Mouse (Mus musculus): Measurements from ENCODE around the gene Serinc2. TPM values are rescaled to one million over a fixed set of nuclear protein-coding genes. Genes with fewer than 3 reads are reported as not detected.
A peak's percentile ranks its signal among the peaks of the same experiment; 100 is the strongest.

Gene Serinc2
- total and polyA plus RNA-seq, 2 experiments from 2014 or later, result 17.8 to 18.7 TPM

- Histone ChIP-seq H3K4me3 (ENCODE audit: low read length) (peak overlapping the region; percentile 58), H3K9ac (replicated peaks; ENCODE audit: low read length) (peak overlapping the region; percentile 76), H3K36me3 (ENCODE audit: insufficient read depth, low read length) (no peaks in the 10 kb centered on the region), H3K27ac (peak overlapping the region; percentile 89), H3K9me3 (ENCODE audit: low read length) (no peaks in the 10 kb centered on the region), H3K4me1 (ENCODE audit: insufficient read depth, low read length) (peaks cover 6% of the 10 kb centered on the region; the same call in 1 of the 2 replicates), H3K27me3 (ENCODE audit: insufficient read depth, low read length) (no peaks in the 10 kb centered on the region), H3K4me2 (ENCODE audit: low read depth, low read length) (peak overlapping the region; percentile 84)
- DNase-seq (ENCODE audit: low spot score), result peak; percentile 71
- no peak for TF ChIP-seq CTCF (IDR thresholded peaks at IDR 0.05; ENCODE audit: low read depth)
- peak; percentile 76 for ATAC-seq
- WGBS, result under 1% methylated on average over 28 of the region's 29 CpGs
Measured at GRCm38 (mm10) chr4:130274346-130275015, 4.5 kb downstream of the Serinc2 start.

DNA sequence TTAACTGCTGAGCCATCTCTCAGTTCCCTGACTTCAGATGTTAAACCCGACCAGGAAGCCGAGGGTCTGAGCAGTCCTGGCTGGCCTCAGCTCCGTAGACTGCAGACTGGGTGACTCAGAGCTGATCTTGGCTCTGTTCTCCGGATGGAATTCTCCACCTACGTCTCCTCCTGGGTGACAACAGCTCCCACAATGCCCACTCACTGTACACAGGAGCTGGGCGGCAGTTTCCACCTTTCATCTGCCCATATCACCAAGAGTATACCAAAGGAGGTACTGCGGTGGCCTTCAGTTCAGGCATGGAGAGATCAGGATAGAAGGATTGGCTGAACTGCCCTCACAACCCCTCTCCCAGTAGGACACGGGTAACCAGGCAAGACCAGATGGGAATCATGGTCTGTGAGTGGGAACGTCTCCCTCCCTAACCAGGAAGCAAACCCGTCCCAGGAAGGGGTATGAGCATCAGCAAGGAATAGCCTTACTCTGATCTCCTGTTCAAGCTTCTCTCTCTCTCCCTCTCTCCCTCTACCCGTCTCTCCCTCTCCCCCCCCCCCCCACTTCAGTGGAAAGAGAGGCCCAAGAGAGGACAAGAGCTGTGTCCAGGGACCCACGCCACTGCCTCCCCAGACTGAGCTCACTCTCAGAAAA lies 5.2 kb downstream of the Serinc2 start:
- Histone ChIP-seq H3K4me2 (ENCODE audit: low read depth, low read length) (peak overlapping the region; percentile 84), H3K27me3 (ENCODE audit: insufficient read depth, low read length) (no peaks in the 10 kb centered on the region), H3K36me3 (ENCODE audit: insufficient read depth, low read length) (no peaks in the 10 kb centered on the region), H3K27ac (peak overlapping the region; percentile 89), H3K4me3 (ENCODE audit: low read length) (peak overlapping the region; percentile 58), H3K9me3 (ENCODE audit: low read length) (no peaks in the 10 kb centered on the region), H3K4me1 (ENCODE audit: insufficient read depth, low read length) (peaks cover 6% of the 10 kb centered on the region; the same call in 1 of the 2 replicates), H3K9ac (replicated peaks; ENCODE audit: low read length) (peak overlapping the region; percentile 76)
- peak; percentile 38 for ATAC-seq
- WGBS, result 12% methylated on average over 12 of the region's 12 CpGs
- no peak for TF ChIP-seq CTCF (IDR thresholded peaks at IDR 0.05; ENCODE audit: low read depth)
- DNase-seq (ENCODE audit: low spot score), result peak; percentile 52

- Histone ChIP-seq H3K27me3 (ENCODE audit: insufficient read depth, low read length) (no peaks in the 10 kb centered on the region), H3K4me3 (ENCODE audit: low read length) (no peak overlapping the region), H3K9ac (replicated peaks; ENCODE audit: low read length) (no peak overlapping the region), H3K27ac (peak overlapping the region; percentile 17; the same call in 1 of the 2 replicates), H3K4me1 (ENCODE audit: insufficient read depth, low read length) (peaks cover 4% of the 10 kb centered on the region; the same call in 1 of the 2 replicates), H3K9me3 (ENCODE audit: low read length) (no peaks in the 10 kb centered on the region), H3K36me3 (ENCODE audit: insufficient read depth, low read length) (no peaks in the 10 kb centered on the region), H3K4me2 (ENCODE audit: low read depth, low read length) (no peak overlapping the region)
- no peak for TF ChIP-seq CTCF (IDR thresholded peaks at IDR 0.05; ENCODE audit: low read depth)
- 83% methylated on average over 6 of the region's 6 CpGs for WGBS
- DNase-seq (ENCODE audit: low spot score) (no peak), ATAC-seq (no peak)
Measured at GRCm38 (mm10) chr4:130270611-130271347, 8.2 kb downstream of the Serinc2 start.

- Histone ChIP-seq H3K9ac (replicated peaks; ENCODE audit: low read length) (no peak overlapping the region), H3K27me3 (ENCODE audit: insufficient read depth, low read length) (no peaks in the 10 kb centered on the region), H3K36me3 (ENCODE audit: insufficient read depth, low read length) (no peaks in the 10 kb centered on the region), H3K9me3 (ENCODE audit: low read length) (no peaks in the 10 kb centered on the region), H3K4me1 (ENCODE audit: insufficient read depth, low read length) (no peaks in the 10 kb centered on the region), H3K4me2 (ENCODE audit: low read depth, low read length) (no peak overlapping the region), H3K4me3 (ENCODE audit: low read length) (no peak overlapping the region), H3K27ac (0 out of 2 replicates have a peak overlapping the region, but pooled peaks have one; percentile 17)
- WGBS, result 54% methylated on average over 8 of the region's 8 CpGs
- peak; percentile 72 for DNase-seq (ENCODE audit: low spot score)
- no peak for TF ChIP-seq CTCF (IDR thresholded peaks at IDR 0.05; ENCODE audit: low read depth)
- peak; percentile 31; the same call in 1 of the 2 replicates for ATAC-seq
Measured at GRCm38 (mm10) chr4:130270089-130270488, 8.9 kb downstream of the Serinc2 start.

DNA sequence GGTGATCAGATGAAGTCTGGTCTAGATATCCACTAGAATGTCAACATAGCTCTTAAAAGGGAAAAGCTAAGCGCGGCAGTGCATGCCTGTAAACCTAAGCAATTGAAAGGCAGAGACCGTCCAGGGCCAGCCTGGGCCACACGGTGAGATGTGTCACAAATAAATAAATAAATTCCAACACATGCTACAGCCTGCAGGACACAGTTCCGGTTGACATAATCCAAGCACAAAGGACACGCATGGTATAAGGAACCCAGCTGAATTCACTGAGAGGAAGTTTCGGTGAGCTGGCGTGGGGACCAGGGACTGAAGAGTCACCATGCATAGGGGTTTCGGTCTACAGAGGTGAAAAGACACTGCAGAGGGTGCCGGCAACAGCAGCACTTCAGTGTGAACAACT lies 10.3 kb downstream of the Serinc2 start:
- Histone ChIP-seq H3K27me3 (ENCODE audit: insufficient read depth, low read length) (no peaks in the 10 kb centered on the region), H3K9ac (replicated peaks; ENCODE audit: low read length) (no peak overlapping the region), H3K36me3 (ENCODE audit: insufficient read depth, low read length) (no peaks in the 10 kb centered on the region), H3K9me3 (ENCODE audit: low read length) (no peaks in the 10 kb centered on the region), H3K4me3 (ENCODE audit: low read length) (no peak overlapping the region), H3K4me2 (ENCODE audit: low read depth, low read length) (no peak overlapping the region), H3K4me1 (ENCODE audit: insufficient read depth, low read length) (no peaks in the 10 kb centered on the region; the same call in 1 of the 2 replicates), H3K27ac (no peak overlapping the region)
- ATAC-seq, result no peak
- 76% methylated on average over 10 of the region's 10 CpGs for WGBS
- no peak for TF ChIP-seq CTCF (IDR thresholded peaks at IDR 0.05; ENCODE audit: low read depth)
- no peak for DNase-seq (ENCODE audit: low spot score)

- H3K27me3 ChIP-seq (ENCODE audit: insufficient read depth, low read length), result no peaks in the 10 kb centered on the region
- no peaks in the 10 kb centered on the region for H3K9me3 ChIP-seq (ENCODE audit: low read length)
- DNase-seq (ENCODE audit: low spot score) (no peak), ATAC-seq (no peak)
- H3K27ac ChIP-seq, result no peak overlapping the region
- no peaks in the 10 kb centered on the region; the same call in 1 of the 2 replicates for H3K4me1 ChIP-seq (ENCODE audit: insufficient read depth, low read length)
- WGBS, result 87% methylated on average over 7 of the region's 7 CpGs
- H3K36me3 ChIP-seq (ENCODE audit: insufficient read depth, low read length), result no peaks in the 10 kb centered on the region
- H3K4me2 ChIP-seq (ENCODE audit: low read depth, low read length), result no peak overlapping the region
- no peak for TF ChIP-seq CTCF (IDR thresholded peaks at IDR 0.05; ENCODE audit: low read depth)
- H3K4me3 ChIP-seq (ENCODE audit: low read length), result no peak overlapping the region
- no peak overlapping the region for H3K9ac ChIP-seq (replicated peaks; ENCODE audit: low read length)
Measured at GRCm38 (mm10) chr4:130267069-130267468, 11.9 kb downstream of the Serinc2 start.

Measured in hindbrain, postnatal 0 days (tissue).